Mouse (Mus musculus): ENCODE results near the gene Zfp85.

- no peak for TF ChIP-seq CTCF (IDR thresholded peaks at IDR 0.05; ENCODE audit: borderline replicate concordance, insufficient read depth, low read depth, low read length)
- TF ChIP-seq POLR2A (IDR thresholded peaks at IDR 0.05; ENCODE audit: borderline replicate concordance, insufficient read depth, low read length) = no peak
Measured at GRCm38 (mm10) chr13:67791921-67792455, 37.0 kb upstream of the Zfp85 start.

Measured in cerebellum, adult 2 months (tissue).